Mouse (Mus musculus): ENCODE data around the gene Them4. TPM values are rescaled to one million over a fixed set of nuclear protein-coding genes. Genes with fewer than 3 reads are reported as not detected.

Them4 gene
- polyA plus RNA-seq, 1 experiment from 2014 or later: 12.5 TPM

DNA sequence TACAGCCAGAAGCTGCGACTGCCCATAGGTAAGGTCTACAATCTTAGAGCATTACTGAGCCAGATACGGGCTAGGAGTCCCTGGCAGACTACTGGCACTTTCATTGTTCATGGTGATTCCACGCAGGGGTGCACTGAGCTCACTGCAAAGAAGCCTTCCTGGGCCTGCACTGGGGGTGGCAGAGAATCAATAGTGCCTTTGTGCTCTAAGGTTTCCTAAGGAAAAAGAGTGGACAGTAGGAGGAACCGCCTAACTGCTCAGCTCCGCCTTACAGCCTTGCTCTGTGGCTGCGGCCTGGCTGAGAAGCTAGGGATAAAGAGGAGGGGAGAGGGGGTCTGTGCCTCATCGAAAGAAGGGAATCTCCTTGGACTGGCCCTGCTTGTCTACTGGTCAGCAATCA is 52.2 kb downstream of the Them4 start, which contains the start of gene C2cd4d:
Gene C2cd4d (plus strand): TSS at position 301 of the 400 bp plus-strand sequence.
- peak within 1 kb of the TSS; percentile 95 for H3K4me2 ChIP-seq
- H3K27me3 ChIP-seq (ENCODE audit: control insufficient read depth, insufficient read depth, low read length): peaks cover 43% of the 10 kb centered on the region
- no peaks in the 10 kb centered on the region for H3K4me1 ChIP-seq (ENCODE audit: control insufficient read depth, insufficient read depth, low read length)
- WGBS (ENCODE audit: insufficient replicate concordance): 36% methylated on average over 7 of the region's 7 CpGs
- H3K9me3 ChIP-seq (replicated peaks; ENCODE audit: control insufficient read depth, low read length): no peaks in the 10 kb centered on the region
- ATAC-seq (replicated peaks; ENCODE audit: insufficient number of reproducible peaks, low FRiP score, low TSS enrichment): no peak
- H3K27ac ChIP-seq (ENCODE audit: low read depth, low read length): no peak within 1 kb of the TSS
- H3K9ac ChIP-seq (ENCODE audit: low read depth, low read length): peak within 1 kb of the TSS; percentile 70; the same call in 1 of the 2 replicates
- no peaks in the 10 kb centered on the region for H3K36me3 ChIP-seq (ENCODE audit: control insufficient read depth, insufficient read depth, low read length)
- H3K4me3 ChIP-seq (ENCODE audit: low read depth, low read length): peak within 1 kb of the TSS; percentile 55

DNA sequence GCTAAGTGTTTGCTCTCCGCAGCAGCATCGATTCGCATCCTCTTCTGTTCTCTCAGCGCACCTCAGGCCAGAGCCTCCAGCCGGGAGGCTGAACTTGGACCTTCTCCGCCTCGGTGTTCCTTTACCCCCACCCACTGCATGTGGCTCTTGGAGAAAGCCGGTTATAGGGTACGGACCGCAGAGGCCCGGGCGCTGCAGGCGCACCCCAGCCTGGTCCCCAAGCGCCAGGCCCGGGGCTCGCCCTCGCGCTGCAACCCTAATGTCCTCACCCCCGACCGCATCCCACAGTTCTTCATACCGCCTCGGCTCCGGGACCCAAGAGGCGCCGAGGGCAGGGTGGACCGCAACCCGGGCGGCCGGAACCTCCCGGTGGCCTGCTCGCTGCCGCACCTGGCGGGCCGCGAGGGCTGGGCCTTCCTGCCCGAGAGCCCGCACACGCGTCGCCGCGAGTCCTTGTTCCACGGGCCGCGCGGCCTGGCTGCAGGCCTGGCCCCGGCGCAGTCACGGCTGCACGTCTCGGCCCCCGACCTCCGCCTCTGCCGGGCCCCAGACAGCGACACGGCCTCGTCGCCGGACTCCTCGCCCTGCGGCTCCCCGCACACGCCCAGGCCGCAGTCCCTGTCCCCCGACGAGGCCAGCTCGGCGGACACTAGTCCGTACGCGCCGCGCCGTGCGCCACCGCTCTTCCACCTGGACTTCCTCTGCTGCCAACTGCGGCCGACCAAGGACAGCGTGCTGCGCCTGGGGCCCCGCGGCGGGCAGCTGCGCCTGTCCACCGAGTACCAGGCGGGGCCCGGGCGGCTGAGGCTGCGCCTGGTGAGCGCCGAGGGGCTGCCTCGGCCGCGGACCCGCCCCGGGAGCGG is 53.6 kb downstream of the Them4 start:
- H3K9me3 ChIP-seq (replicated peaks; ENCODE audit: control insufficient read depth, low read length): no peaks in the 10 kb centered on the region
- peak overlapping the region; percentile 95 for H3K4me2 ChIP-seq
- peak; percentile 53 for ATAC-seq (replicated peaks; ENCODE audit: insufficient number of reproducible peaks, low FRiP score, low TSS enrichment)
- no peaks in the 10 kb centered on the region for H3K36me3 ChIP-seq (ENCODE audit: control insufficient read depth, insufficient read depth, low read length)
- peak overlapping the region; percentile 70 for H3K9ac ChIP-seq (ENCODE audit: low read depth, low read length)
- H3K4me1 ChIP-seq (ENCODE audit: control insufficient read depth, insufficient read depth, low read length): no peaks in the 10 kb centered on the region
- H3K27me3 ChIP-seq (ENCODE audit: control insufficient read depth, insufficient read depth, low read length): peaks cover 43% of the 10 kb centered on the region
- H3K4me3 ChIP-seq (ENCODE audit: low read depth, low read length): peak overlapping the region; percentile 55
- no peak overlapping the region for H3K27ac ChIP-seq (ENCODE audit: low read depth, low read length)
- WGBS (ENCODE audit: insufficient replicate concordance): 4% methylated on average over 97 of the region's 97 CpGs

DNA sequence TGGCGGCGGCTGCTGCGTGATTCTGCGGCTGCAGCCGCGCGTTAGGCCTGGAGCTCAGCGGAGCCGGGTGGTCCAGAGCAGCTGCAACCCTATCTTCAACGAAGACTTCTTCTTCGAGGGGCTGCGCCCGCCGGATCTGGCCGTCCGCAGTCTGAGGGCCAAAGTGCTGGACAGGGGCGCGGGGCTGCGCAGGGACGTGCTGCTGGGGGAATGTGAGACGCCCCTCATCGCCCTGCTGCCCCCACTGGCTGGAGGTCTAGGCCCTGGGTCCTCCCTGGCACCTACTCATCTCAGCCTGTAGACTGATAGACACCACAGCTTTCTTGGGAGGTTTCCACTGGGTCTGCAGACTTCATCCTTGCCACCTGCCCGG is 54.3 kb downstream of the Them4 start:
- Histone ChIP-seq H3K27me3 (ENCODE audit: control insufficient read depth, insufficient read depth, low read length) (peaks cover 43% of the 10 kb centered on the region), H3K27ac (ENCODE audit: low read depth, low read length) (no peak overlapping the region), H3K36me3 (ENCODE audit: control insufficient read depth, insufficient read depth, low read length) (no peaks in the 10 kb centered on the region), H3K9ac (ENCODE audit: low read depth, low read length) (peak overlapping the region; percentile 70), H3K4me2 (peak overlapping the region; percentile 95), H3K4me3 (ENCODE audit: low read depth, low read length) (peak overlapping the region; percentile 55), H3K9me3 (replicated peaks; ENCODE audit: control insufficient read depth, low read length) (no peaks in the 10 kb centered on the region), H3K4me1 (ENCODE audit: control insufficient read depth, insufficient read depth, low read length) (no peaks in the 10 kb centered on the region)
- ATAC-seq (replicated peaks; ENCODE audit: insufficient number of reproducible peaks, low FRiP score, low TSS enrichment): peak; percentile 6; the same call in 1 of the 2 replicates
- 5% methylated on average over 23 of the region's 23 CpGs for WGBS (ENCODE audit: insufficient replicate concordance)

DNA sequence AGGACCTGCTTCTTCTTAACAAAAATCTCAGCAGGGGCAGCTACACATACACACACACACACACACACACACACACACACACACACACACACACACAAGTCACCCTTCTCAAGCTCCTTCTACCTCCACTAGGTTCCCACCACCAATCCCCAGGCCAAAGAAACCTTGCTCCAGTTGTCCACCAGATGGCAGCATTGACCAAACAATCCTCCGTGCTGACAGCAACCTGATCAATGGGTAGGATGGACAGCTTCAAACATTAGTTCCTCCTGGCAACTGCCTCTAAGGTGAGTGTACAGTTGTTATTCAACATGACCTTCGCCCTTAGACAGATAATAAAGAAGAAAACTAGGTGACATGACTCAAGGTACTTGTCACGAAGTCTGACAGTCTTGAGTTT is 56.9 kb downstream of the Them4 start:
- Histone ChIP-seq H3K9me3 (replicated peaks; ENCODE audit: control insufficient read depth, low read length) (no peaks in the 10 kb centered on the region), H3K9ac (ENCODE audit: low read depth, low read length) (no peak overlapping the region), H3K4me3 (ENCODE audit: low read depth, low read length) (no peak overlapping the region), H3K4me2 (no peak overlapping the region), H3K27me3 (ENCODE audit: control insufficient read depth, insufficient read depth, low read length) (peaks cover 35% of the 10 kb centered on the region), H3K27ac (ENCODE audit: low read depth, low read length) (no peak overlapping the region), H3K4me1 (ENCODE audit: control insufficient read depth, insufficient read depth, low read length) (peaks cover 3% of the 10 kb centered on the region; the same call in 1 of the 2 replicates), H3K36me3 (ENCODE audit: control insufficient read depth, insufficient read depth, low read length) (no peaks in the 10 kb centered on the region)
- WGBS (ENCODE audit: insufficient replicate concordance): 18% methylated on average over 3 of the region's 3 CpGs
- no peak for ATAC-seq (replicated peaks; ENCODE audit: insufficient number of reproducible peaks, low FRiP score, low TSS enrichment)

DNA sequence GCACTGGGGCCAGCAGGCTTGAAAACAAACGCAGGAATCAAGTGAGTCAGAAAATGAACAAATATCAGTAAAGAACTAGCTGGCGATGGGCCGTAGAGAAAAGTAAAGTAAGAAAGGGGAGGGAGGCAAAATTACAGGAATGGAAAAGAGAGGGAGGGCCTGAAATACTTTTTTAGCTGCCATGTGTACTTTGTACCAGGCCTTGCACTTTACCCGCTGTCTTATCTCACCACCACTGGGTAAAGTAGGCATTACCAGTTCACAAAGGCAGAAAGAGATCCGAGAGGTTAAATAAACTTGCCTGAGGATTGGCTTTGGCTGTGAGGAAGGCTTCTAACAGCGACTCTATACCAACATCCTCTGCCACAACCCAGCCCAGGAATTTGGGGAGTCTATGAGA is 57.6 kb downstream of the Them4 start:
- Histone ChIP-seq H3K9ac (ENCODE audit: low read depth, low read length) (no peak overlapping the region), H3K27me3 (ENCODE audit: control insufficient read depth, insufficient read depth, low read length) (peaks cover 29% of the 10 kb centered on the region), H3K4me3 (ENCODE audit: low read depth, low read length) (no peak overlapping the region), H3K27ac (ENCODE audit: low read depth, low read length) (no peak overlapping the region), H3K9me3 (replicated peaks; ENCODE audit: control insufficient read depth, low read length) (no peaks in the 10 kb centered on the region), H3K4me1 (ENCODE audit: control insufficient read depth, insufficient read depth, low read length) (peaks cover 3% of the 10 kb centered on the region; the same call in 1 of the 2 replicates), H3K36me3 (ENCODE audit: control insufficient read depth, insufficient read depth, low read length) (no peaks in the 10 kb centered on the region), H3K4me2 (no peak overlapping the region)
- WGBS (ENCODE audit: insufficient replicate concordance): 75% methylated on average over 6 of the region's 6 CpGs
- ATAC-seq (replicated peaks; ENCODE audit: insufficient number of reproducible peaks, low FRiP score, low TSS enrichment): no peak

DNA sequence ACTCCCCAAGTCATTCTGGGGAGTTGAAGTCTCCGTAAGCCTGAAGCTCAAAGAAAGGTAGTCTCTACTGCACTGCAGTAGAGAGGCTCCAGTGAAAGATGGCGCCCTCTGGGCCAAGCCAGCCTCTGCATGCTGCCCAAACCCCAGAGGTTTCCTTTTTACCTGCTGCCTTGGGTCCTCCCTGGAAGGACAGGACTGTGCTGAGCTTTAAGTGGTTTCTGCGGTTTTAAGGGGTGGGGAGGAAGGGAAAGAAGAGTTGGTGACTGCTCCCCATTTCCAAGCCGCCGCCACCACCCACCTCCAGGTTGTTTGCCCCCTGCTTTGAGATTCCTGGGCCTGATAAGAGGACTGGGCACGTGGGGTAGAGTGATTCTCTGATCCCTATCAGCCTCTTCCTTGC is 58.7 kb downstream of the Them4 start:
- ATAC-seq (replicated peaks; ENCODE audit: insufficient number of reproducible peaks, low FRiP score, low TSS enrichment): no peak
- no peak overlapping the region for H3K4me3 ChIP-seq (ENCODE audit: low read depth, low read length)
- peaks cover 27% of the 10 kb centered on the region for H3K27me3 ChIP-seq (ENCODE audit: control insufficient read depth, insufficient read depth, low read length)
- 55% methylated on average over 6 of the region's 6 CpGs for WGBS (ENCODE audit: insufficient replicate concordance)
- H3K27ac ChIP-seq (ENCODE audit: low read depth, low read length): no peak overlapping the region
- H3K9me3 ChIP-seq (replicated peaks; ENCODE audit: control insufficient read depth, low read length): no peaks in the 10 kb centered on the region
- no peak overlapping the region for H3K9ac ChIP-seq (ENCODE audit: low read depth, low read length)
- H3K4me1 ChIP-seq (ENCODE audit: control insufficient read depth, insufficient read depth, low read length): peaks cover 10% of the 10 kb centered on the region
- H3K4me2 ChIP-seq: no peak overlapping the region
- no peaks in the 10 kb centered on the region for H3K36me3 ChIP-seq (ENCODE audit: control insufficient read depth, insufficient read depth, low read length)

DNA sequence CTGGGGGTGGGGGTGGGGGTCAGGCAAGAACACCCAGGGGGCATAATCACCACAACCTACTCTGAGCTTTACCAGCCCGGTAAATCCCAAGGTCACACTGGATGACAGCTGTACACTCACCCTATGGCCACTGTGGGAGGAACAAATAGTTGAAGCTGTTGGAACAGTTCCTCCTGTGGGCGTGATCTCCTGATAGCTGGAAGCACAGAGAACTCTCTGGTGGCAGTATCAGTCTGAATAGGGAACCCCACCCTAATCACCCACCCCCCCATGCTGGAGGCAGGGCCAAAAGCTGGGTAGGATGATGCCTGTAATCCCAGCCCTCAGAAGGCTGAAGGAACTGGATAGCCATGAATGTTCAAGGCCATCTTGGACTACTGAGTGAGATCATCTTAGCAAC is 59.8 kb downstream of the Them4 start:
- H3K27ac ChIP-seq (ENCODE audit: low read depth, low read length): no peak overlapping the region
- H3K4me1 ChIP-seq (ENCODE audit: control insufficient read depth, insufficient read depth, low read length): peaks cover 12% of the 10 kb centered on the region
- H3K9me3 ChIP-seq (replicated peaks; ENCODE audit: control insufficient read depth, low read length): no peaks in the 10 kb centered on the region
- ATAC-seq (replicated peaks; ENCODE audit: insufficient number of reproducible peaks, low FRiP score, low TSS enrichment): no peak
- WGBS (ENCODE audit: insufficient replicate concordance): 17% methylated on average over 2 of the region's 2 CpGs
- peaks cover 23% of the 10 kb centered on the region for H3K27me3 ChIP-seq (ENCODE audit: control insufficient read depth, insufficient read depth, low read length)
- no peaks in the 10 kb centered on the region for H3K36me3 ChIP-seq (ENCODE audit: control insufficient read depth, insufficient read depth, low read length)
- no peak overlapping the region for H3K4me3 ChIP-seq (ENCODE audit: low read depth, low read length)
- no peak overlapping the region for H3K4me2 ChIP-seq
- H3K9ac ChIP-seq (ENCODE audit: low read depth, low read length): no peak overlapping the region

DNA sequence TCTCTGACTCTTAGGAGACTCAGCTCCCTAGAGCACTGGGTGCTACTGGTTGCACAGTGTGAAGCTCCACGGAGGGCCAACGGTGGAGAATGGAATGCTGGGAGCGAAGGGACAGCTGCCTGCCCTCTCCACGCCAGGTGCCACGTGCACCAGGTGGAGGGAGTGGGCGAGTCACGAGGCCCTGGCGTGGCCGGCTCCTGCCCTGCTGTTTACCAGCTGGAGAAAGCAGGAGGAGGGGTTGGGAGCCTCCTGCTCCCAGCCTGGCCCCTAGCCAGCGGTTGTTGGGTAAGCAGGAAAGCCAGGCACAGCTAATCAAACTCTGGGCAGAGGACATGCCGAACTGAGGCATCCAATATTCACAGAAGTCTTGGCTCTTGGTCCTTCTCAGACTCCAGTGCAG is 61.7 kb downstream of the Them4 start:
- Histone ChIP-seq H3K9me3 (replicated peaks; ENCODE audit: control insufficient read depth, low read length) (no peaks in the 10 kb centered on the region), H3K9ac (ENCODE audit: low read depth, low read length) (peak overlapping the region; percentile 49; the same call in 1 of the 2 replicates), H3K36me3 (ENCODE audit: control insufficient read depth, insufficient read depth, low read length) (no peaks in the 10 kb centered on the region), H3K27ac (ENCODE audit: low read depth, low read length) (no peak overlapping the region), H3K4me1 (ENCODE audit: control insufficient read depth, insufficient read depth, low read length) (peaks cover 12% of the 10 kb centered on the region), H3K27me3 (ENCODE audit: control insufficient read depth, insufficient read depth, low read length) (peaks cover 18% of the 10 kb centered on the region), H3K4me2 (peak overlapping the region; percentile 56), H3K4me3 (ENCODE audit: low read depth, low read length) (peak overlapping the region; percentile 11; the same call in 1 of the 2 replicates)
- WGBS (ENCODE audit: insufficient replicate concordance): 2% methylated on average over 11 of the region's 11 CpGs
- peak; percentile 33; the same call in 1 of the 2 replicates for ATAC-seq (replicated peaks; ENCODE audit: insufficient number of reproducible peaks, low FRiP score, low TSS enrichment)

Measured in heart, embryonic 11.5 days (tissue).